Mouse (Mus musculus) G1E (cell line): ENCODE data around the gene Pdcd1lg2. TPM values are rescaled to one million over a fixed set of nuclear protein-coding genes. Genes with fewer than 3 reads are reported as not detected.

Experiments
- ATAC-seq: 2 replicates; pipeline ENCODE4 v1.8.0; 2016; ENCODE audit warnings: mild to moderate bottlenecking; ENCODE audit not compliant: insufficient number of reproducible peaks, poor library complexity, low FRiP score, severe bottlenecking; ENCODE audit errors: extremely low read depth
- DNase-seq: peaks from one replicate; pipeline ENCODE4 v3.0.0; 2012; ENCODE audit warnings: low spot score
- H3K27me3 ChIP-seq: 2 replicates; pipeline ENCODE4 v1.6.1; 2012; ENCODE audit warnings: mild to moderate bottlenecking, low read length, inconsistent platforms; ENCODE audit not compliant: insufficient read depth
- H3K36me3 ChIP-seq: replicated peaks from 2 replicates; pipeline ENCODE3; 2012; ENCODE audit warnings: mild to moderate bottlenecking, inconsistent platforms
- H3K4me1 ChIP-seq: 2 replicates; pipeline ENCODE4 v1.6.1; 2012; ENCODE audit warnings: low read depth, low read length, inconsistent platforms, mixed read lengths; ENCODE audit not compliant: insufficient read depth
- H3K4me3 ChIP-seq: 2 replicates; pipeline ENCODE4 v1.5.1; 2012; ENCODE audit warnings: low read depth, mild to moderate bottlenecking, inconsistent platforms, low read length, moderate library complexity, mixed read lengths
- H3K9me3 ChIP-seq: replicated peaks from 2 replicates; pipeline ENCODE4 v1.6.1; 2012; ENCODE audit warnings: inconsistent platforms
- CTCF ChIP-seq: IDR thresholded peaks from 2 replicates; pipeline ENCODE4 v1.5.1; 2012; ENCODE audit warnings: low read depth, low read length, inconsistent platforms, mixed read lengths
- GATA1 ChIP-seq: IDR thresholded peaks from 2 replicates; pipeline ENCODE4 v1.6.1; 2012; ENCODE audit warnings: borderline replicate concordance, low read length, inconsistent platforms, mixed read lengths
- GATA2 ChIP-seq: IDR thresholded peaks from 2 replicates; pipeline ENCODE4 v1.6.1; 2012; ENCODE audit warnings: low read depth, low read length, inconsistent platforms, borderline replicate concordance
- POLR2AphosphoS5 ChIP-seq: IDR thresholded peaks from 2 replicates; pipeline ENCODE4 v1.6.1; 2012; ENCODE audit warnings: low read depth, low read length, inconsistent platforms; ENCODE audit not compliant: insufficient replicate concordance
- TAL1 ChIP-seq: conservative IDR thresholded peaks from 2 replicates; pipeline ENCODE4 v1.6.1; 2012; ENCODE audit warnings: low read depth, low read length, inconsistent platforms, mixed read lengths
- polyA plus RNA-seq: library from polyadenylated mRNA; stranded (reverse); fragments of >175 nt; gene quantifications from 2 replicates; pipeline ENCODE4 v1.2.3, GENCODE M21; 2012
- total RNA-seq, 2 experiments: library from RNA; stranded (forward) in 1 of 2; stranded (reverse) in 1 of 2; fragments of 200-1000 nt in 1 of 2; fragments of >200 nt in 1 of 2; fragmentation: Nextera tagmentation in 1 of 2; gene quantifications; 2 replicates each; pipeline ENCODE4 v1.2.3; 2014 to 2017

Gene Pdcd1lg2
- total and polyA plus RNA-seq, 3 experiments: 0.16 to 10.5 (median 2.5) TPM

- H3K36me3 ChIP-seq: peaks cover 20% of the 10 kb centered on the region
- DNase-seq (no peak), ATAC-seq (no peak)
- H3K27me3 ChIP-seq: peaks cover 4% of the 10 kb centered on the region
- H3K4me1 ChIP-seq: peaks cover 14% of the 10 kb centered on the region
- H3K4me3 ChIP-seq: no peak overlapping the region
- no peaks in the 10 kb centered on the region for H3K9me3 ChIP-seq
- TF ChIP-seq GATA2 (no peak), CTCF (no peak), TAL1 (no peak), POLR2AphosphoS5 (no peak), GATA1 (no peak)
Measured at GRCm38 (mm10) chr19:29454141-29454601, 43.5 kb downstream of the Pdcd1lg2 start.

- Histone ChIP-seq H3K9me3 (no peaks in the 10 kb centered on the region), H3K4me1 (peaks cover 14% of the 10 kb centered on the region), H3K27me3 (peaks cover 4% of the 10 kb centered on the region; the same call in 1 of the 2 replicates), H3K4me3 (no peak overlapping the region), H3K36me3 (peaks cover 18% of the 10 kb centered on the region)
- DNase-seq (no peak), ATAC-seq (no peak)
- TF ChIP-seq CTCF (no peak), TAL1 (no peak), GATA1 (no peak), POLR2AphosphoS5 (no peak), GATA2 (no peak)
Measured at GRCm38 (mm10) chr19:29455156-29455555, 44.4 kb downstream of the Pdcd1lg2 start.

GRCm38 (mm10) chr19:29457982-29458381 is 47.3 kb downstream of the Pdcd1lg2 start:
- Histone ChIP-seq H3K27me3 (no peaks in the 10 kb centered on the region), H3K4me3 (no peak overlapping the region), H3K36me3 (peaks cover 11% of the 10 kb centered on the region), H3K9me3 (no peaks in the 10 kb centered on the region), H3K4me1 (peaks cover 16% of the 10 kb centered on the region)
- ATAC-seq (no peak), DNase-seq (no peak)
- TF ChIP-seq POLR2AphosphoS5: no peak
- TF ChIP-seq GATA1: no peak
- TF ChIP-seq CTCF: no peak
- TF ChIP-seq TAL1: no peak
- TF ChIP-seq GATA2: no peak

GRCm38 (mm10) chr19:29462462-29462861 is 51.7 kb downstream of the Pdcd1lg2 start:
- H3K9me3 ChIP-seq: no peaks in the 10 kb centered on the region
- peaks cover 3% of the 10 kb centered on the region; the same call in 1 of the 2 replicates for H3K27me3 ChIP-seq
- no peak for DNase-seq
- peaks cover 23% of the 10 kb centered on the region for H3K4me1 ChIP-seq
- H3K4me3 ChIP-seq: no peak overlapping the region
- no peak for TF ChIP-seq POLR2AphosphoS5
- no peak for TF ChIP-seq TAL1
- TF ChIP-seq GATA2: no peak
- no peak for TF ChIP-seq GATA1
- no peak for TF ChIP-seq CTCF
- ATAC-seq: no peak
- H3K36me3 ChIP-seq: peaks cover 9% of the 10 kb centered on the region

- no peak for DNase-seq
- no peak for ATAC-seq
- peaks cover 3% of the 10 kb centered on the region; the same call in 1 of the 2 replicates for H3K27me3 ChIP-seq
- H3K4me3 ChIP-seq: no peak overlapping the region
- TF ChIP-seq GATA2: no peak
- no peak for TF ChIP-seq CTCF
- H3K4me1 ChIP-seq: peaks cover 32% of the 10 kb centered on the region
- H3K9me3 ChIP-seq: no peaks in the 10 kb centered on the region
- peaks cover 6% of the 10 kb centered on the region for H3K36me3 ChIP-seq
Measured at GRCm38 (mm10) chr19:29463645-29464395, 53.1 kb downstream of the Pdcd1lg2 start.

GRCm38 (mm10) chr19:29466819-29467218 is 56.1 kb downstream of the Pdcd1lg2 start:
- Histone ChIP-seq H3K4me1 (peaks cover 45% of the 10 kb centered on the region), H3K27me3 (peaks cover 3% of the 10 kb centered on the region; the same call in 1 of the 2 replicates), H3K36me3 (peaks cover 11% of the 10 kb centered on the region), H3K4me3 (no peak overlapping the region), H3K9me3 (no peaks in the 10 kb centered on the region)
- TF ChIP-seq TAL1 (no peak), GATA2 (no peak), CTCF (no peak), GATA1 (no peak), POLR2AphosphoS5 (no peak)
- ATAC-seq (no peak), DNase-seq (no peak)
